Mouse (Mus musculus) olfactory bulb, adult 2 months (tissue): ENCODE data around the gene Olfml3.

ENCODE experiments used
- CTCF ChIP-seq: fragments of 200-500 bp; IDR thresholded peaks from 2 replicates; pipeline ENCODE4 v1.5.1; 2012; ENCODE audit warnings: low read depth, mild to moderate bottlenecking, low read length, moderate library complexity; ENCODE audit not compliant: insufficient read depth
- POLR2A ChIP-seq: fragments of 200-500 bp; IDR thresholded peaks from 2 replicates; pipeline ENCODE4 v1.6.1; 2012; ENCODE audit warnings: mild to moderate bottlenecking, low read depth, low read length, moderate library complexity; ENCODE audit not compliant: insufficient read depth

DNA sequence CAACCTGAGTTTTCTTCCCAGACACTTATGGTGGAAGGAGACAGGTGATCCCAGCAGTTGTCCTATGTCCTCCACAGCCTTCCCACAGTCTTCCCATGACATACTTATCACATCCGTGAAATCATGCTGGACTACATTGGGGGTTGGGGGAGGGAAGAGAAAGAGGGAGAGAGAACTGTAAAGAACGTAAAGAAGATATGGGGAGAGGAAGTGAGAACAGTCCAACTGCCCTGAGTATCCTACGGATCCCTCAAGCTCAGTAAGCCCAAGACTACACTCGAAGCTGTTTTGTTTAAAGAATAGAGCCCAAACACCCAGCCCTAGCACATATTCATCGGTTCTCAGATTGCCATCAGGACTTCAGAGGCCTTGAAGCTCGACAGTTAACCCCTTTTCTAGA, 40.9 kb upstream of the Olfml3 start:
- TF ChIP-seq POLR2A (no peak), CTCF (no peak)
